Mouse (Mus musculus): Measurements from ENCODE around the gene 9230112D13Rik.

DNA sequence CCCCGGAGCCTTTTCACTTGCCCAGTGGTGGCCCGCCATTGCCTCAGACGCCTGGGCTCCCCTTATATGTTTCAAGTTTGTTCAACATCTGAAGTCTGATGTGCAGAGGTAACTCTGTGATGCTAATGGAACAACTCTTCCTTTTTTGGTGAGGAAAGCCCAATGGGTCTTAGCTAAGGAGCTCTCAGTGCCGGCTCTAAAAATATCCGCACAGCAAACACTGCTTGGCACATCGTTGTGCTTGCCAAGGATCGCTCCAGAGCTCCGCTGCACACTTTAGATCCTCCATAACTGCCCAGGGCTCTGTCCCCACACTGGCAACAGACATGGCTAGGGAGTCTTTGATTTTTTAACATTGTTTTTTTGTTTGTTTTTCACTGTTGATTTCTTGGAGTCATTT is 6.2 kb upstream of the 9230112D13Rik start:
- TF ChIP-seq GATA1 (IDR thresholded peaks at IDR 0.05; ENCODE audit: low read length) (no peak), TAL1 (IDR thresholded peaks at IDR 0.05; ENCODE audit: low read length) (no peak)

Measured in erythroblast, embryonic 14.5 days (primary cell).